Mouse (Mus musculus) thymus, adult 2 months (tissue): ENCODE measurements around the gene Hist1h4a.

ENCODE experiments used
- CTCF ChIP-seq: fragments of 200-500 bp; IDR thresholded peaks from 2 replicates; pipeline ENCODE4 v1.5.1; 2012; ENCODE audit warnings: mild to moderate bottlenecking, control low read depth, low read length, moderate library complexity, borderline replicate concordance; ENCODE audit not compliant: control insufficient read depth, poor library complexity, insufficient read depth; ENCODE audit errors: extremely low read depth
- POLR2A ChIP-seq: fragments of 200-500 bp; IDR thresholded peaks from 2 replicates; pipeline ENCODE4 v1.6.1; 2012; ENCODE audit warnings: mild to moderate bottlenecking, low read length, control low read depth, moderate library complexity; ENCODE audit not compliant: control insufficient read depth, poor library complexity, insufficient read depth; ENCODE audit errors: extremely low read depth

DNA sequence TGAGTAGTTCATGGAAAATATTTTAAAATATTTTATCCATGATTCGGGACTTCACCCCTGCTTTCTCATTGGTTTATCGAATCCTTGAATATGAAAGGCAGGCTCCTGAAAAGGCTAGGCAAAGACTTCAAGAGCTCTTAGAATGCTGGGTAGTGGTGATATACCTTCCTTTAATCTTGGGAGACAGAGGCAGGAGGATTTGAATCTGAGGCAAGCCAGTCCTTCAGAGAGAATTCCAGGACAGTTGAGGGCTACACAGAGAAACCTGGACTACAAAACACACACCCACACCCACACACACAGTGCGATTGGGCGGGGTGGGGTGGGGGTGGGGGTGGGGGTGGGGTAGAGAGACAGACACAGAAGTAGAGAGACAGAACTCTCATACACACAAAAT is 13.1 kb downstream of the Hist1h4a start:
- no peak for TF ChIP-seq CTCF
- no peak for TF ChIP-seq POLR2A
